Mouse (Mus musculus): ENCODE results near the gene Srf.
A peak's percentile ranks its signal among the peaks of the same experiment; 100 is the strongest.
"Not testable (repeated sequence)": the region's sequence is repeated elsewhere in the genome, so short reads cannot be mapped to it uniquely, and the experiment has no call there.

Srf gene

GRCm38 (mm10) chr17:46555673-46556583 is at the start of gene Srf:
Srf (minus strand) TSS chr17:46556175.
- DNase-seq (ENCODE audit: low spot score in 2 of 2) = peak; percentile 97 to 98

- no peak for DNase-seq (ENCODE audit: low spot score in 2 of 2)
These were observed 49.2 kb upstream of the Srf start for GRCm38 (mm10) chr17:46605126-46605525.

GRCm38 (mm10) chr17:46603229-46603628 is 47.3 kb upstream of the Srf start:
- no peak for DNase-seq (ENCODE audit: low spot score in 2 of 2)

DNA sequence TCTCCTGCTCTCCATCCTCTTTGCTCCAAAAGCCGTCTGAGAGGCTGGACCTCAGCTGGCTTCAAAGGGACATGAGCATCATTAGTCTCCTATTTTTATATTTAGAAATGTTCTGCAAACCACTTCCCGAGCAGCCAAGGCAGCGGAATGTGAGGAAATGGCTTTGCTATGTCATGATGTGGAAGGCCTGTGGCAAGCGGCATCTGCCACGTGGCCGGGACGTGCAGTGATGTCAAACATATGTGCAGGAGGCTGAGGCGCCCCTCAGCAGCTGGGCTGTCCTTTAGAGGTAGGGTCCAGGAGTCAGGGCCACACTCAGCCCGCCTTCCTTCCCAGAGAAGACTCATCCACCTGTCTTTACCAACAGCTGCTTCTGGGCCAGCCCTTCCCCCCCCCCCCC is 46.2 kb upstream of the Srf start:
- DNase-seq (ENCODE audit: low spot score in 2 of 2) = no peak

GRCm38 (mm10) chr17:46600569-46600968 is 44.6 kb upstream of the Srf start:
- no peak for DNase-seq (ENCODE audit: low spot score in 2 of 2)

DNA sequence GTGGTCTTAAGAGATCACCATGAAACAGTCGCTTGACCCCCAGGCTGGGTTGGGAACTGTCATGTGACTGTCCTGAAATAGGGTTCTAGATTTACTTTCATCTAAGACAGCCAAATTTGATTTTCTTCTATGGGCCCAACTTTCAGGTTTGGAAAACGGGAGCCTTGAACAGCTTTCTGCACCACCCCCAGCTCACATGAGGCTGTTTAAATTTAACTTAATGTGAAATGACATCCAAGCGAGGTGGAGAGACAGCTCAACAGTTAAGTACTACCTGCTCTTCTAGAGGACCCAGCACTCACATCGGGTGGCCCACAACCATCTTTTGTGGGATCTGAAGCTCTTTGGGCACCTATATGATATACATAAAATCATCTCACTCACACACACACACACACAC is 43.0 kb upstream of the Srf start:
- DNase-seq (ENCODE audit: low spot score in 2 of 2) = no peak

DNA sequence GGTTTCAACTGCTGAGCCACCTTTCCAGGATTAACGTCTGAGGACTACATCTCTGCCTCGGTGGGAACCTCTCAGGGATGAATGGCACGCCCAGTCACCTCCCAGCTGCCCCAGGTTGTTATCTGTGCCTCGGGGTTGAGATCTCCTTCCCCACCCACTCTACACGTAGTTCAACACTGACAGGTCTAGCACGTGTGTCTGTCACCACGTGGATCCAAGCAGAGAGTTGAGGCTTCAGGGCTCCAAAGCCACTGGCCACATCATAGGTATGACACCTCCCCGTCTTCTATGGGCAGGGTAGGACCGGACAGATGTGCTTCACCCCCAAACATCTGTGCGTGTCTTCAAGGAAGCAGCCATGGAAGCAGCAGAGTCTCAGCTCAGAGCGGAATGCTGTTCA is 42.0 kb upstream of the Srf start:
- no peak for DNase-seq (ENCODE audit: low spot score in 2 of 2)

- no peak for DNase-seq (ENCODE audit: low spot score in 2 of 2)
These were observed 39.4 kb upstream of the Srf start for GRCm38 (mm10) chr17:46595336-46595735.

DNA sequence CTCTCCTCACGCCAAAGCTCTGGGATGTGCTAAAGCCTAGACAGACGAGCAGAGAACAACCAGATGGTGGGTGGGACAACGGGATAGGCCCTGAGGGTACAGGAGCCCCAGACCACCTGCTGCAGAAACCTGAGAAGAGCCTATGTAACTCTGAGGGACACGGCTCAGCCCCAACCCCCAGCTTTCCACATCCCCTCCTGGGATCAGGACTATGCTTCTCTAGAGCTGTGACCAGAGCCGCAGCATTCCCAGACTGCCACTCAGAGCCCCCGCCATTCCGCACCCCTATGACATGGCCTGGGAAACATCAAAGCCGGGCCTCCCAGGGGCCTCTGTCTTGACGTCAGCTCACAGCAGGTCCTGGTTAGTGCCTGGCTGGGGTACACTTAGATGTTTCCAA is 38.6 kb upstream of the Srf start:
- no peak for DNase-seq (ENCODE audit: low spot score in 2 of 2)

- no peak for DNase-seq (ENCODE audit: low spot score in 2 of 2)
These were observed 37.1 kb upstream of the Srf start for GRCm38 (mm10) chr17:46593124-46593523.

GRCm38 (mm10) chr17:46591406-46591805 is 35.4 kb upstream of the Srf start:
- no peak for DNase-seq (ENCODE audit: low spot score in 2 of 2)

- no peak for DNase-seq (ENCODE audit: low spot score in 2 of 2)
These were observed 34.5 kb upstream of the Srf start for GRCm38 (mm10) chr17:46590439-46590838.

DNA sequence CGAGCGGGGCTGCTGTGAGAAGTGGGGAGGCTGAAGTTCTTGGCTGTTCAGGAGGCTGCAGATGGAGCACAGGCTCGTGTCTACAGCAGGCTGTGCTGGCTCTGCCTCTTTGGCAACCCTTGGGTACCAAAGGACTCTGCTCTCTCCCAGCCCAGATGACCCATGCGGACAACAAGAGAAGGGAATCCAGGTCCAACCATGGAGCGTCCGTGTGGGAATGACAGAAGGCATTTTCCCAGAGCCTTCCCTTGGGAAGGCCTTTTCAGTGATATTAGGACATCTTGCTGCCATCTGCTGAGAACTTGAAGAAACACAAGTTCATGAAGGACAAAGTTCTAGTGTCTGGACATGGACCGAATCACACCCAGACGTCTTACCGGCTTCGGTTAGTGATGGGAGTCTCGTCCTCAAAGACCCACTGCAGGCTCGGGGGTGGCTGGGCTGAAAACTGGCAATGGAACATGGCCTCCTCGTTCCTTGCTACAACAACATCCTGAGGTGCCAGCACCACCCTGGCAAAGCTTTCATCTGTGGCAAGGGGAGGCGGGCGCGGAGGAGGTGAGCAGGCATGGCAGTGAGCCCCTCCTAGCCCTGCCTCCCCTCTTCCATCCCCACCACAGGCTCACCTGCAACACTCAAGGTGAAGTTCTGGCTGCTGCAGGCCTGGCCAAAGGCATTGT is 33.8 kb upstream of the Srf start:
- no peak for DNase-seq (ENCODE audit: low spot score in 2 of 2)

- no peak for DNase-seq (ENCODE audit: low spot score in 2 of 2)
These were observed 32.9 kb upstream of the Srf start for GRCm38 (mm10) chr17:46588913-46589312.

- no peak for DNase-seq (ENCODE audit: low spot score in 2 of 2)
These were observed 32.2 kb upstream of the Srf start for GRCm38 (mm10) chr17:46588173-46588572.

GRCm38 (mm10) chr17:46586327-46586726 is 30.4 kb upstream of the Srf start:
- no peak for DNase-seq (ENCODE audit: low spot score in 2 of 2)

DNA sequence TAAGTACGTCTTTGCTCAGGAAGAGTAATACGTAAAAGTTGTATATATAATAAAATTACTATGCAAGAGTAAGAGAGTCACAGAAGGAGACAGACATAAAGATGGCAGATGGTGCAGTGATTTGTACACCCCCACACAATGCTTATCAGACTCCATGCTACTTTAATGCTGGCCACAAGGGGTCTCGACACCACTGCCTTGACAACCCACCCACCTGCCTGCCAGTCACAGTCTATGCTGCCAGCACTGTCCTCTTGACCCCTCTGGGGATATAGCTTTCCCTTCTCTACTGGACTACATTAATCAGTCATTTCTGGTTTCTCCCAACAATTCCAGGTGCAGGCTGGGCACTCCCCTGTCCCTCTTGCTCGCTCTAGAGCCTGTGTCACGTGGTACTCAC is 22.7 kb upstream of the Srf start:
- DNase-seq (ENCODE audit: low spot score in 2 of 2) = no peak

DNA sequence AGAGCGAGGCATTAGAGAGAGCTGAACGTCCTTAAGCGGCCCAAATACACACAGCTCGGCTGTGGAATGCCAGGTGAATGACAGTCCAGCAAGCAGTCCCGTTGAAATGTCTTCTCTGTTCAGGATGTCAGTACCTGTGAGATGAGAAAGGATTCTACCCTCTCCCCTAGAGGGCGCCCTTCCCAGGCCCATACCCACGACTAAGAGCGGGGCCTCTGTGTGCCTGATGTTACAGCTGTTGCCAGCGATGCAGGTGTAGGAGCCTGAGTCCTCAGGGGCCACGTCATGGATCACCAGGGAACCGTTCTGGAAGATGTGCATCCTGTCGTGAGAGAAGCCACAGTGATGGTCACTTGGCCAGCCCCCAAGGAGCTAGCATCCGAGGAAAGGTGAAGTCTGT is 20.1 kb upstream of the Srf start:
- no peak for DNase-seq (ENCODE audit: low spot score in 2 of 2)

- no peak for DNase-seq (ENCODE audit: low spot score in 2 of 2)
These were observed 18.6 kb upstream of the Srf start for GRCm38 (mm10) chr17:46574535-46574934.

- no peak for DNase-seq (ENCODE audit: low spot score in 2 of 2)
These were observed 15.0 kb upstream of the Srf start for GRCm38 (mm10) chr17:46571005-46571404.

- no peak for DNase-seq (ENCODE audit: low spot score in 2 of 2)
These were observed 3.2 kb upstream of the Srf start for GRCm38 (mm10) chr17:46559146-46559545.

DNA sequence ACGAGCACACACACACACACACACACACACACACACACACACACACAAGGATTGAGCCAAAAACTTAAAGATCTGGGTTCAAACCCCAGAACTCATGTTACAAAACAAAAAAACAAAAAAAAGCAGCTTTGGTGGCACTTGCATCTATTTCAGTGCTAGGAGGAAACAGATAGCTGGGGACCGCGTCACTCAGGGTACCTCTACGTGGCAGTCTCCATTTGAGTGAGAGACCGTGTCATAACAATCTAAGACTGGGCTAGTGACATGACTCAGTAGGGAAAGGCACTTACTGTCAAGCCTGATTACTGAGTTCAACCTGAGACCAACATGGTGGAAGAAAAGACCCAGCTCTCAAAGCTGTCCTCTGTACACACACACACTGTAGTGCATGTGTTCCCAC is 2.2 kb upstream of the Srf start:
- DNase-seq (ENCODE audit: low spot score in 2 of 2) = no peak

DNA sequence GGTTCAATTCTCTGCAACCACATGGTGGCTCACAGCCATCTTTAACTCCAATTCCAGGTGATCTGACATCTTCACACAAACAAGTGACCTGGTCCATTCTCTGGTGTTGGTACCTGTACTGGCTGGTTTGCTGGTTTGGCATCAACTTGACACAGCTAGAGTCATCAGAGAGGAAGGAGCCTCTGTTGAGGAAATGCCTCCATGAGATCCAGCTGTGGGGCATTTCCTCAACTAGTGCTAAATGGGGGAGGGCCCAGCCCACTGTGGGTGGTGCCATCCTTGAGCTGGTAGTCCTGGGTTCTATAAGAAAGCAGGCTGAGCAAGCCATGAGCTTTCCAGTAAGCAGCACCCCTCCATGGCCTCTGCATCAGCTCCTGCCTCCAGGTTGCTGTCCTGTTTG is 1.3 kb upstream of the Srf start:
- not testable (repeated sequence) for DNase-seq (ENCODE audit: low spot score in 2 of 2)
